In genomic region chr5:74159906-74160305, GRCm38 (mm10) we compare ENCODE assay signal across 13 mouse cellular contexts. TPM values are rescaled to one million over a fixed set of nuclear protein-coding genes. Genes with fewer than 3 reads are reported as not detected.
DNase-seq lines count a peak whose midpoint lies in the region; ATAC-seq lines count a peak whose summit lies in the region.
"Had no signal": no experiment of that assay in that cellular context is flagged by ENCODE, and none has a peak within 500 bp of the region (broad histone marks: within the 10 kb centered on the region; RNA-seq: fewer than 3 reads in every experiment).

No protein-coding gene starts in this region.

- H3K9ac ChIP-seq in kidney, embryonic 14.5 days (ENCODE audit: low read depth, low read length), result no peak overlapping the region
- no peak overlapping the region for H3K9ac ChIP-seq in limb, embryonic 13.5 days
- H3K9ac ChIP-seq: forebrain, embryonic 13.5 days; hindbrain, embryonic 12.5 days had no signal

- H3K9me3 ChIP-seq in kidney, embryonic 14.5 days (ENCODE audit: control insufficient read depth, low read length), result no peaks in the 10 kb centered on the region
- no peaks in the 10 kb centered on the region for H3K9me3 ChIP-seq in limb, embryonic 13.5 days
- H3K9me3 ChIP-seq: forebrain, embryonic 13.5 days; hindbrain, embryonic 12.5 days had no signal

- peaks cover 50% of the 10 kb centered on the region for H3K4me1 ChIP-seq in kidney, embryonic 14.5 days (ENCODE audit: control insufficient read depth, insufficient read depth, low read length)
- H3K4me1 ChIP-seq in limb, embryonic 13.5 days, result peaks cover 70% of the 10 kb centered on the region

- H3K27me3 ChIP-seq in kidney, embryonic 14.5 days (ENCODE audit: control insufficient read depth, insufficient read depth, low read length), result no peaks in the 10 kb centered on the region
- no peaks in the 10 kb centered on the region for H3K27me3 ChIP-seq in limb, embryonic 13.5 days
- H3K27me3 ChIP-seq: forebrain, embryonic 13.5 days; hindbrain, embryonic 12.5 days had no signal

- no peak for DNase-seq in kidney, adult 9 months
- DNase-seq in ES-CJ7 (ENCODE audit: low read depth, low spot score) (peak; percentile 41), adipocyte (ENCODE audit: low spot score) (no peak)
- peak; percentile 10 for DNase-seq in c-Kit-positive CD71-positive TER-119-positive erythroid progenitor cells, embryonic 14.5 days (ENCODE audit: low spot score)
- DNase-seq in layer of hippocampus, adult 8-10 months (ENCODE audit: low spot score in 2 of 2), result no peak
- no peak for DNase-seq in urinary bladder, postnatal 25 days (ENCODE audit: low spot score)
- DNase-seq: right cerebral cortex, adult 18-20 months; thymus, postnatal 25 days had no signal

- WGBS in kidney, embryonic 14.5 days, result 11% methylated on average over 7 of the region's 7 CpGs
- WGBS in limb, embryonic 13.5 days, result 38% methylated on average over 7 of the region's 7 CpGs

- H3K27ac ChIP-seq in kidney, embryonic 14.5 days (ENCODE audit: low read depth, low read length), result peak overlapping the region; percentile 78; the same call in 1 of the 2 replicates
- H3K27ac ChIP-seq in limb, embryonic 13.5 days, result peak overlapping the region; percentile 89
- H3K27ac ChIP-seq: forebrain, embryonic 13.5 days; hindbrain, embryonic 12.5 days; left cerebral cortex, adult 2 months had no signal

- no peak overlapping the region for H3K4me2 ChIP-seq in kidney, embryonic 14.5 days (replicated peaks; ENCODE audit: low read depth, low read length)
- no peak overlapping the region for H3K4me2 ChIP-seq in limb, embryonic 13.5 days (replicated peaks)
- H3K4me2 ChIP-seq: forebrain, embryonic 13.5 days; hindbrain, embryonic 12.5 days had no signal

- no peak overlapping the region for H3K4me3 ChIP-seq in kidney, embryonic 14.5 days (ENCODE audit: low read length)
- no peak overlapping the region for H3K4me3 ChIP-seq in limb, embryonic 13.5 days
- H3K4me3 ChIP-seq: forebrain, embryonic 13.5 days; hindbrain, embryonic 12.5 days; left cerebral cortex, adult 2 months had no signal

- no peaks in the 10 kb centered on the region for H3K36me3 ChIP-seq in kidney, embryonic 14.5 days (ENCODE audit: control insufficient read depth, insufficient read depth, low read length)
- H3K36me3 ChIP-seq in limb, embryonic 13.5 days, result no peaks in the 10 kb centered on the region
- H3K36me3 ChIP-seq: hindbrain, embryonic 12.5 days had no signal

- peak; percentile 44; the same call in 1 of the 2 replicates for ATAC-seq in kidney, embryonic 14.5 days (ENCODE audit: low FRiP score, low TSS enrichment)
- no peak for ATAC-seq in limb, embryonic 13.5 days (ENCODE audit: low FRiP score, low read depth)
- ATAC-seq: forebrain, embryonic 13.5 days had no signal

RNA-seq across cellular contexts. Expression of gene Rasl11b, which starts 35.2 kb away (rescaled TPM):
- 36.4 and 44.7 TPM in 2 replicates for polyA plus RNA-seq in kidney, embryonic 14.5 days (2014; fragmentation: Nextera tagmentation; extraction: Ambion mirVana)
- 147 and 149 TPM in 2 replicates for polyA plus RNA-seq in limb, embryonic 13.5 days (2015; fragmentation: Nextera tagmentation; extraction: Ambion mirVana)
- total RNA-seq in layer of hippocampus, adult 8-10 months (2022), result 10 to 100 TPM; 60.9 to 67.0 (median 63.6) TPM

Comparison
In these comparisons a context has a peak if more than half of its experiments do, and no peak if none do; other contexts are left out.
1. DNase-seq: peak in ES-CJ7 (single experiment) and c-Kit-positive CD71-positive TER-119-positive erythroid progenitor cells, embryonic 14.5 days (single experiment); none in kidney, adult 9 months (single experiment), adipocyte (single experiment), layer of hippocampus, adult 8-10 months (0 of 2) and urinary bladder, postnatal 25 days (single experiment).